Mouse (Mus musculus) myocyte (in vitro differentiated cells): ENCODE results near the gene Pnrc2. TPM values are rescaled to one million over a fixed set of nuclear protein-coding genes. Genes with fewer than 3 reads are reported as not detected.
A peak's percentile ranks its signal among the peaks of the same experiment; 100 is the strongest.

Source experiments
- H3K27me3 ChIP-seq: one replicate; pipeline ENCODE4 v1.6.1; 2011; ENCODE audit not compliant: control insufficient read depth, insufficient read depth, insufficient read length
- H3K36me3 ChIP-seq: one replicate; pipeline ENCODE4 v1.6.1; 2011; ENCODE audit not compliant: control insufficient read depth, insufficient read depth
- H3K4me2 ChIP-seq: one replicate; pipeline ENCODE4 v1.6.1; 2011; ENCODE audit warnings: low read depth, control low read depth
- H3K4me3 ChIP-seq: one replicate; pipeline ENCODE4 v1.5.1; 2011; ENCODE audit warnings: mild to moderate bottlenecking, control low read depth, moderate library complexity
- H3K79me2 ChIP-seq: one replicate; pipeline ENCODE4 v1.6.1; 2011; ENCODE audit not compliant: control insufficient read depth, insufficient read depth
- H3ac ChIP-seq: one replicate; pipeline ENCODE4 v1.6.1; 2011; ENCODE audit not compliant: control insufficient read depth, insufficient read length
- CEBPB ChIP-seq: IDR thresholded peaks from 2 replicates; pipeline ENCODE4 v1.6.1; 2011; ENCODE audit warnings: mild to moderate bottlenecking, moderate library complexity; ENCODE audit not compliant: poor library complexity, insufficient read depth, severe bottlenecking
- E2F4 ChIP-seq: IDR thresholded peaks from one replicate; pipeline ENCODE4 v1.6.1; 2011; ENCODE audit warnings: mild to moderate bottlenecking, control low read depth, moderate library complexity; ENCODE audit not compliant: insufficient read depth
- MAX ChIP-seq: IDR thresholded peaks from one replicate; pipeline ENCODE4 v1.6.1; 2011; ENCODE audit warnings: low read depth, mild to moderate bottlenecking, control low read depth
- MYOD1 ChIP-seq, 3 experiments: IDR thresholded peaks; one replicate each; pipeline ENCODE4 v1.6.1; 2011; ENCODE audit warnings: control low read depth in 2 of 3, low read depth in 2 of 3, mild to moderate bottlenecking in 2 of 3, moderate library complexity in 1 of 3; ENCODE audit not compliant: insufficient read length in 2 of 3, control insufficient read depth in 1 of 3
- MYOG ChIP-seq, 3 experiments: IDR thresholded peaks; one replicate each; pipeline ENCODE4 v1.6.1; 2011; ENCODE audit warnings: control low read depth in 2 of 3, low read depth in 2 of 3, mild to moderate bottlenecking in 2 of 3; ENCODE audit not compliant: insufficient read length in 2 of 3, control insufficient read depth in 1 of 3, insufficient read depth in 1 of 3
- POLR2A ChIP-seq: IDR thresholded peaks from one replicate; pipeline ENCODE4 v1.6.1; 2011; ENCODE audit warnings: low read depth, mild to moderate bottlenecking, control low read depth, moderate library complexity; ENCODE audit not compliant: insufficient read length
- POLR2AphosphoS2 ChIP-seq: IDR thresholded peaks from one replicate; pipeline ENCODE4 v1.6.1; 2011; ENCODE audit warnings: low read depth, control low read depth; ENCODE audit not compliant: insufficient read length
- REST ChIP-seq: IDR thresholded peaks from one replicate; pipeline ENCODE4 v1.6.1; 2011; ENCODE audit warnings: mild to moderate bottlenecking, control low read depth, moderate library complexity; ENCODE audit not compliant: insufficient read depth, insufficient read length
- SRF ChIP-seq: IDR thresholded peaks from one replicate; pipeline ENCODE4 v1.6.1; 2011; ENCODE audit warnings: low read depth; ENCODE audit not compliant: control insufficient read depth, insufficient read length
- TCF12 ChIP-seq: IDR thresholded peaks from one replicate; pipeline ENCODE4 v1.6.1; 2011; ENCODE audit warnings: mild to moderate bottlenecking, control low read depth; ENCODE audit not compliant: poor library complexity, insufficient read depth, severe bottlenecking
- TCF3 ChIP-seq: IDR thresholded peaks from one replicate; pipeline ENCODE4 v1.6.1; 2011; ENCODE audit warnings: low read depth, control low read depth; ENCODE audit not compliant: insufficient read length
- USF1 ChIP-seq: IDR thresholded peaks from one replicate; pipeline ENCODE4 v1.6.1; 2011; ENCODE audit warnings: low read depth, mild to moderate bottlenecking, control low read depth, moderate library complexity
- polyA plus RNA-seq: library from polyadenylated mRNA; unstranded; fragments of >200 nt; fragmentation: generic; extraction: Trizol; gene quantifications from one replicate; pipeline ENCODE4 v1.2.1, GENCODE M21; 2012; ENCODE audit warnings: missing spikeins

Pnrc2 gene
- polyA plus RNA-seq, 1 experiment = 45.2 TPM

- TF ChIP-seq CEBPB = no peak
- no peak for TF ChIP-seq TCF12
- no peak for TF ChIP-seq E2F4
- no peak for TF ChIP-seq MYOG (IDR thresholded peaks at IDR 0.05; ENCODE audit: control insufficient read depth in 1 of 3, insufficient read depth in 1 of 3, insufficient read length in 2 of 3, low read depth in 2 of 3)
- TF ChIP-seq MYOD1 (IDR thresholded peaks at IDR 0.05; ENCODE audit: control insufficient read depth in 1 of 3, insufficient read length in 2 of 3, low read depth in 2 of 3) = no peak
- no peak for TF ChIP-seq MAX
- no peak for TF ChIP-seq USF1
- TF ChIP-seq TCF3 = no peak
- no peak for TF ChIP-seq POLR2AphosphoS2
- no peak for TF ChIP-seq REST
- TF ChIP-seq SRF = no peak
- Histone ChIP-seq H3ac (no peak overlapping the region), H3K79me2 (no peaks in the 10 kb centered on the region), H3K4me2 (no peak overlapping the region), H3K36me3 (no peaks in the 10 kb centered on the region), H3K4me3 (no peak overlapping the region), H3K27me3 (peaks cover 18% of the 10 kb centered on the region)
Observed at GRCm38 (mm10) chr4:135900008-135900407, 26.4 kb upstream of the Pnrc2 start.

DNA sequence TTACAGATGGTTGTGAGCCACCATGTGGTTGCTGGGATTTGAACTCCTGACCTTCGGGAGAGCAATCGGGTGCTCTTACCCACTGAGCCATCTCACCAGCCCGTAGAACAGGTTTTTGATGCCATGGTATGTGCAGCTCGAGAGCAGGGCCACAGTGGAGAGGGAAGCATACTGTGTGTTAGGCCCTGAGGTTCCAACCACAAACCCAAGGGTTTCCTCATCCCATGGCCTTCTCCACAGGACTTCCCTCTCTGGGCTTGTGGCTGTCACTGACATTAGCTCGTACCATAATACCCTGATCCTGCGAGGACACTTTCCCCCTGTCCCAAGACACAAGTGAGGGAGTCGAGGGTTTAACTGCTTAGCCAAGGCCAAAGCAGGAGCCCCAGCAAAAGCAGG is 25.4 kb upstream of the Pnrc2 start:
- Histone ChIP-seq H3ac (no peak overlapping the region), H3K27me3 (peaks cover 20% of the 10 kb centered on the region), H3K4me3 (no peak overlapping the region), H3K36me3 (no peaks in the 10 kb centered on the region), H3K4me2 (no peak overlapping the region), H3K79me2 (no peaks in the 10 kb centered on the region)
- TF ChIP-seq REST (no peak), MAX (no peak), USF1 (no peak), MYOG (IDR thresholded peaks at IDR 0.05; ENCODE audit: control insufficient read depth in 1 of 3, insufficient read depth in 1 of 3, insufficient read length in 2 of 3, low read depth in 2 of 3) (no peak), POLR2AphosphoS2 (no peak), SRF (no peak), TCF12 (no peak), MYOD1 (IDR thresholded peaks at IDR 0.05; ENCODE audit: control insufficient read depth in 1 of 3, insufficient read length in 2 of 3, low read depth in 2 of 3) (no peak), POLR2A (no peak), CEBPB (no peak), TCF3 (no peak), E2F4 (no peak)

DNA sequence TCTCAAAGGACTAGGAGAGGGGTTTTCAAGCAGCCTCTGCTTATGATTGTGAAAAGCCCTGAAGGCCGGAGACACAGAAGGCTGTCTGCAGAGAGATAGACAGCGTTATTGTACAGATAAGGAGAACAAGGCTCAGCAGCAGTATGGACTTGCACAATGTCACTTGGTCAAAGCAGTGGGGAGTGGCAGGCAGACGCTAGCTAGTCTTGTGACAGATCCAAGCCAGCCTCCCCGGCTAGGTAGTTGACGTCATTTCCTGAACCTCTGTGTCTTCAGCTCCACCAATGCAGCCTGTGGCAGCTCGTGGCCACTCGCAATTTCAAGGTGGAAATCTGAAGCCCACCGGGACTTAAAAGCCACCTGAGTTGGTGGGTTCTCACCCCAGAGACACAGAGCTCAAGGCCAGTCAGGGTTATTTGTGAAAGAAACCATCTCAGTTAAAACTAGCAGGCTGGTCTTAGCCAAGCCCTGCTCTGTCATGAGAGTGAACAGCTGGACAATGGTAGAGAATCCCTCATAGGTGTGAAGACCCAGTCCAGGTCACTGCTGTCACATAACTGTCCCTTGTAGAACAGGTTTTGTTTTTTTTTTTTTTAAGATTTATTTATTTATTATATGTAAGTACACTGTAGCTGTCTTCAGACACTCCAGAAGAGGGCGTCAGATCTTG is 24.9 kb upstream of the Pnrc2 start:
- Histone ChIP-seq H3K36me3 (no peaks in the 10 kb centered on the region), H3K4me3 (no peak overlapping the region), H3K27me3 (peaks cover 16% of the 10 kb centered on the region), H3ac (no peak overlapping the region), H3K79me2 (no peaks in the 10 kb centered on the region), H3K4me2 (peak overlapping the region; percentile 30)
- TF ChIP-seq TCF3 (no peak), MYOD1 (IDR thresholded peaks at IDR 0.05; ENCODE audit: control insufficient read depth in 1 of 3, insufficient read length in 2 of 3, low read depth in 2 of 3) (no peak), MYOG (IDR thresholded peaks at IDR 0.05; ENCODE audit: control insufficient read depth in 1 of 3, insufficient read depth in 1 of 3, insufficient read length in 2 of 3, low read depth in 2 of 3) (no peak), TCF12 (no peak), CEBPB (no peak), E2F4 (no peak), USF1 (no peak), POLR2AphosphoS2 (no peak), REST (no peak), MAX (no peak), SRF (no peak), POLR2A (no peak)

- Histone ChIP-seq H3ac (no peak overlapping the region), H3K4me2 (no peak overlapping the region), H3K27me3 (peaks cover 16% of the 10 kb centered on the region), H3K79me2 (no peaks in the 10 kb centered on the region), H3K4me3 (no peak overlapping the region), H3K36me3 (no peaks in the 10 kb centered on the region)
- no peak for TF ChIP-seq POLR2AphosphoS2
- no peak for TF ChIP-seq TCF3
- TF ChIP-seq MYOD1 (IDR thresholded peaks at IDR 0.05; ENCODE audit: control insufficient read depth in 1 of 3, insufficient read length in 2 of 3, low read depth in 2 of 3) = no peak
- TF ChIP-seq E2F4 = no peak
- TF ChIP-seq MYOG (IDR thresholded peaks at IDR 0.05; ENCODE audit: control insufficient read depth in 1 of 3, insufficient read depth in 1 of 3, insufficient read length in 2 of 3, low read depth in 2 of 3) = no peak
- no peak for TF ChIP-seq USF1
- no peak for TF ChIP-seq REST
- no peak for TF ChIP-seq POLR2A
- no peak for TF ChIP-seq MAX
- no peak for TF ChIP-seq SRF
- TF ChIP-seq CEBPB = no peak
- TF ChIP-seq TCF12 = no peak
Observed at GRCm38 (mm10) chr4:135896157-135896556, 22.5 kb upstream of the Pnrc2 start.
